Mouse (Mus musculus) retina, adult 2 months (tissue): ENCODE data around the gene Snx3.

Experiments used
- DNase-seq: peaks from one replicate; pipeline ENCODE4 v3.0.0-alpha.2; 2012; ENCODE audit warnings: low read depth, low spot score

The Snx3 gene

GRCm38 (mm10) chr10:42501775-42502348 lies at the start of gene Snx3:
Snx3 (plus strand) TSS chr10:42502030.
- peak; percentile 91 for DNase-seq

GRCm38 (mm10) chr10:42454266-42454665 lies 47.6 kb upstream of the Snx3 start:
- no peak for DNase-seq

- DNase-seq = no peak
These were observed 47.1 kb upstream of the Snx3 start for GRCm38 (mm10) chr10:42454690-42455089.

GRCm38 (mm10) chr10:42455981-42456380 lies 45.8 kb upstream of the Snx3 start:
- no peak for DNase-seq

- no peak for DNase-seq
These were observed 44.2 kb upstream of the Snx3 start for GRCm38 (mm10) chr10:42457557-42458191.

GRCm38 (mm10) chr10:42464224-42464623 lies 37.6 kb upstream of the Snx3 start:
- DNase-seq = no peak

GRCm38 (mm10) chr10:42464805-42465204 lies 37.0 kb upstream of the Snx3 start:
- DNase-seq = no peak

- no peak for DNase-seq
These were observed 26.8 kb upstream of the Snx3 start for GRCm38 (mm10) chr10:42474946-42475514.

- no peak for DNase-seq
These were observed 24.9 kb upstream of the Snx3 start for GRCm38 (mm10) chr10:42476774-42477475.

- no peak for DNase-seq
These were observed 24.1 kb upstream of the Snx3 start for GRCm38 (mm10) chr10:42477550-42478340.

GRCm38 (mm10) chr10:42478341-42478720 lies 23.5 kb upstream of the Snx3 start, which contains the start of gene Afg1l:
Afg1l (minus strand) TSS chr10:42478565.
- DNase-seq = peak; percentile 82

GRCm38 (mm10) chr10:42480719-42481118 lies 21.1 kb upstream of the Snx3 start:
- no peak for DNase-seq

- DNase-seq = no peak
These were observed 13.1 kb upstream of the Snx3 start for GRCm38 (mm10) chr10:42488606-42489296.

GRCm38 (mm10) chr10:42491158-42491557 lies 10.7 kb upstream of the Snx3 start:
- no peak for DNase-seq

GRCm38 (mm10) chr10:42492027-42492771 lies 9.6 kb upstream of the Snx3 start:
- DNase-seq = no peak

GRCm38 (mm10) chr10:42493000-42493399 lies 8.8 kb upstream of the Snx3 start:
- DNase-seq = no peak

GRCm38 (mm10) chr10:42500611-42501010 lies 1.2 kb upstream of the Snx3 start:
- no peak for DNase-seq

GRCm38 (mm10) chr10:42501161-42501560 lies 669 bp upstream of the Snx3 start:
- no peak for DNase-seq

GRCm38 (mm10) chr10:42502349-42503111 lies 700 bp downstream of the Snx3 start:
- no peak for DNase-seq
